Mouse (Mus musculus): ENCODE data around the gene Entpd7.

The Entpd7 gene

GRCm38 (mm10) chr19:43723501-43723900 is 34.0 kb downstream of the Entpd7 start:
- no peak for DNase-seq (ENCODE audit: extremely low read depth, low read depth)

- no peak for DNase-seq (ENCODE audit: extremely low read depth, low read depth)
Observed at GRCm38 (mm10) chr19:43724194-43724593, 34.7 kb downstream of the Entpd7 start.

- no peak for DNase-seq (ENCODE audit: extremely low read depth, low read depth)
Observed at GRCm38 (mm10) chr19:43724821-43725220, 35.3 kb downstream of the Entpd7 start.

- peak; percentile 14 for DNase-seq (ENCODE audit: extremely low read depth, low read depth)
Observed at GRCm38 (mm10) chr19:43726510-43727146, 37.2 kb downstream of the Entpd7 start.

- no peak for DNase-seq (ENCODE audit: extremely low read depth, low read depth)
Observed at GRCm38 (mm10) chr19:43729296-43730036, 40.0 kb downstream of the Entpd7 start.

- DNase-seq (ENCODE audit: extremely low read depth, low read depth) = no peak
Observed at GRCm38 (mm10) chr19:43730037-43730428, 40.6 kb downstream of the Entpd7 start.

GRCm38 (mm10) chr19:43731157-43731556 is 41.7 kb downstream of the Entpd7 start:
- DNase-seq (ENCODE audit: extremely low read depth, low read depth) = no peak

- no peak for DNase-seq (ENCODE audit: extremely low read depth, low read depth)
Observed at GRCm38 (mm10) chr19:43738409-43738808, 48.9 kb downstream of the Entpd7 start.

GRCm38 (mm10) chr19:43743401-43743800 is 53.9 kb downstream of the Entpd7 start:
- no peak for DNase-seq (ENCODE audit: extremely low read depth, low read depth)

- no peak for DNase-seq (ENCODE audit: extremely low read depth, low read depth)
Observed at GRCm38 (mm10) chr19:43745740-43746139, 56.3 kb downstream of the Entpd7 start.

- no peak for DNase-seq (ENCODE audit: extremely low read depth, low read depth)
Observed at GRCm38 (mm10) chr19:43747877-43748276, 58.4 kb downstream of the Entpd7 start.

GRCm38 (mm10) chr19:43750008-43750407 is 60.5 kb downstream of the Entpd7 start:
- DNase-seq (ENCODE audit: extremely low read depth, low read depth) = no peak

- DNase-seq (ENCODE audit: extremely low read depth, low read depth) = peak; percentile 88
Observed at GRCm38 (mm10) chr19:43752489-43753225, 63.2 kb downstream of the Entpd7 start, which contains the start of the genes Cutc and Cox15. Cutc (plus strand) TSS chr19:43752996. Cox15 (minus strand) TSS chr19:43753000.

- DNase-seq (ENCODE audit: extremely low read depth, low read depth) = peak; percentile 82
Observed at GRCm38 (mm10) chr19:43753226-43753835, 63.9 kb downstream of the Entpd7 start.

GRCm38 (mm10) chr19:43754237-43754636 is 64.8 kb downstream of the Entpd7 start:
- no peak for DNase-seq (ENCODE audit: extremely low read depth, low read depth)

- no peak for DNase-seq (ENCODE audit: extremely low read depth, low read depth)
Observed at GRCm38 (mm10) chr19:43754872-43755271, 65.4 kb downstream of the Entpd7 start.

GRCm38 (mm10) chr19:43760504-43760903 is 71.0 kb downstream of the Entpd7 start:
- DNase-seq (ENCODE audit: extremely low read depth, low read depth) = peak; percentile 70

GRCm38 (mm10) chr19:43761543-43762256 is 72.2 kb downstream of the Entpd7 start:
- no peak for DNase-seq (ENCODE audit: extremely low read depth, low read depth)

- DNase-seq (ENCODE audit: extremely low read depth, low read depth) = no peak
Observed at GRCm38 (mm10) chr19:43762410-43762809, 72.9 kb downstream of the Entpd7 start.

- DNase-seq (ENCODE audit: extremely low read depth, low read depth) = no peak
Observed at GRCm38 (mm10) chr19:43766451-43766850, 77.0 kb downstream of the Entpd7 start.

Data from MEL-GATA-1-ER (cell line).